Mouse (Mus musculus) neural tube, embryonic 15.5 days (tissue): Measurements from ENCODE around the gene Nanp. TPM values are rescaled to one million over a fixed set of nuclear protein-coding genes. Genes with fewer than 3 reads are reported as not detected.

Experiments
- ATAC-seq: fragments of 200-750 bp; cut with Nextera tagmentation; 2 replicates; pipeline ENCODE4 v1.8.0; 2017; ENCODE audit warnings: mild to moderate bottlenecking, moderate TSS enrichment, moderate library complexity; ENCODE audit not compliant: low FRiP score
- H3K27ac ChIP-seq: fragments of 300-500 bp; sonication (generic); replicated peaks from 2 replicates; pipeline ENCODE4 v1.5.1; 2015; ENCODE audit warnings: mild to moderate bottlenecking, inconsistent platforms
- H3K27me3 ChIP-seq: fragments of 300-500 bp; sonication (generic); replicated peaks from 2 replicates; pipeline ENCODE4 v1.6.1; 2015; ENCODE audit warnings: inconsistent platforms
- H3K36me3 ChIP-seq: fragments of 300-500 bp; sonication (generic); 2 replicates; pipeline ENCODE4 v1.6.1; 2015; ENCODE audit warnings: inconsistent platforms
- H3K4me1 ChIP-seq: fragments of 300-500 bp; sonication (generic); 2 replicates; pipeline ENCODE4 v1.6.1; 2015; ENCODE audit warnings: inconsistent platforms
- H3K4me2 ChIP-seq: fragments of 300-500 bp; sonication (generic); 2 replicates; pipeline ENCODE4 v1.6.1; 2015; ENCODE audit warnings: inconsistent platforms, mild to moderate bottlenecking, moderate library complexity
- H3K4me3 ChIP-seq: fragments of 300-500 bp; sonication (generic); replicated peaks from 2 replicates; pipeline ENCODE4 v1.5.1; 2015; ENCODE audit warnings: mild to moderate bottlenecking, inconsistent platforms
- H3K9ac ChIP-seq: fragments of 300-500 bp; sonication (generic); replicated peaks from 2 replicates; pipeline ENCODE4 v1.6.1; 2015; ENCODE audit warnings: mild to moderate bottlenecking, inconsistent platforms
- H3K9me3 ChIP-seq: fragments of 300-500 bp; sonication (generic); replicated peaks from 2 replicates; pipeline ENCODE4 v1.6.1; 2016; ENCODE audit warnings: inconsistent platforms
- WGBS: fragments of 180-500 bp; shearing (Covaris S2); methylation state at CpG from one replicate; pipeline ENCODE4 v1.1.7; 2015; ENCODE audit warnings: mixed read lengths; 5-methylcytosine and 5-hydroxymethylcytosine counted together
- polyA plus RNA-seq: library from polyadenylated mRNA; unstranded; fragments of >200 nt; fragmentation: Nextera tagmentation; extraction: Ambion mirVana; gene quantifications from 2 replicates; pipeline ENCODE4 v1.2.1, GENCODE M21; 2015

Gene Nanp
- polyA plus RNA-seq, 1 experiment from 2014 or later = 37.8 TPM

DNA sequence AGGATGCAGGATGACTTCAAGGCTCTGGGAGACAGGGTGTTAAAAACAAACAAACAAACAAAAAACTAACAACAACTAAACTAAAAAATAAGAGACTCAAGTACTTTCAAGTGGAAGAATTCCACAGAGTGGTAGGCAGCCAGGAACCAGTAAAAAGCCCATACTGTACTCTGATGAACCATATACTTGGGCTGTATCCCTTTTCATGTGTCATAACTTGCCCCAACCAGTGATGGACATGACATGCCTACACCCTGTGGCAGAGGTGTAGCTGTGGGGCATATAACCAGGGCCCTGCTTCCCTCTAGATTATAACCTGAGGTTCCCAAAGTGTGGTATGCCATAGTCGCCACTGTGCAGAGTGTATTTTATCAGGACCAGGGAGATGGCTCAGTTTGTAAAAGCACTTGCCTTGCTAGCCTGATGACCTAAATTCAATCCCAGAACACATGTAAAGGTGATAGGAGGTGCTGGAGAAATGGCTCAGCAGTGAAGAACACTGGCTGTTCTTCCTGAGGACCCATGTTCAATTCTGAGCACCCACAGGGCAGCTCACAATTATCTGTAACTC is 29.6 kb downstream of the Nanp start:
- H3K4me2 ChIP-seq = peak overlapping the region; percentile 99
- H3K9me3 ChIP-seq = no peaks in the 10 kb centered on the region
- 84% methylated on average over 1 of the region's 1 CpGs for WGBS
- peak; percentile 62 for ATAC-seq
- H3K4me3 ChIP-seq = peak overlapping the region; percentile 81
- peaks cover 19% of the 10 kb centered on the region for H3K4me1 ChIP-seq
- H3K27ac ChIP-seq = no peak overlapping the region
- H3K36me3 ChIP-seq = no peaks in the 10 kb centered on the region
- H3K27me3 ChIP-seq = no peaks in the 10 kb centered on the region
- H3K9ac ChIP-seq = peak overlapping the region; percentile 72

DNA sequence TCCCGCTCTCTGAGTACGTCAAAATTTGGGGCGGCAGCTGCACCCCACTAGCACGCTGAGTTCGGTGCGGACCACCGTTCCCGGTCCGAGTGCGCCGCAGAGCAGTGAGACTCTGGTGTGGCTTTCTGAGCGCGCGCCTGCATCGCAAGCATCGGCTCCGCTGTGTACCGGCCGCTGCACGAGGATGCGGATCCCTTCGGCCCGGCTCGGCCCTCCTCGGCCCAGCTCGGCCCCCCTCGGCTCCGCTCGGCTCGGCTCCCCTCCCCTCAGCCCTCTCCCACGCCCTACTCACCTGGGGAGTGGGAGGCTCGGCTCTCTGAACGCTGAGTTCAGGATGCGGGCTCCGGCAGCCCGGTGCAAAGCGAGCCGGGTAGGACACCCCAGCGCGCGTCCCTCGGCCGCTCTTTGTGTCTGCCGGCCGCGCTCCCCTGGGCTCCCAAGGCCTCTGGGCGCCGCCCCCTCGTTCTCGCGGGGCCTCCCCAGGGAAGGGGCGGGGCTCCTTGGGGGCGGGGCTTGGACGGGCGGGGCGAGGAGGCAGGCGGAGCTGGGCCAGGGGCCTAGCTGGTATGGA is 30.2 kb downstream of the Nanp start:
- peak; percentile 99 for ATAC-seq
- Histone ChIP-seq H3K4me3 (peak overlapping the region; percentile 81), H3K9me3 (no peaks in the 10 kb centered on the region), H3K27me3 (no peaks in the 10 kb centered on the region), H3K4me1 (peaks cover 19% of the 10 kb centered on the region), H3K27ac (peak overlapping the region; percentile 73), H3K9ac (peak overlapping the region; percentile 72), H3K4me2 (peak overlapping the region; percentile 99), H3K36me3 (no peaks in the 10 kb centered on the region)
- WGBS = under 1% methylated on average over 52 of the region's 57 CpGs

DNA sequence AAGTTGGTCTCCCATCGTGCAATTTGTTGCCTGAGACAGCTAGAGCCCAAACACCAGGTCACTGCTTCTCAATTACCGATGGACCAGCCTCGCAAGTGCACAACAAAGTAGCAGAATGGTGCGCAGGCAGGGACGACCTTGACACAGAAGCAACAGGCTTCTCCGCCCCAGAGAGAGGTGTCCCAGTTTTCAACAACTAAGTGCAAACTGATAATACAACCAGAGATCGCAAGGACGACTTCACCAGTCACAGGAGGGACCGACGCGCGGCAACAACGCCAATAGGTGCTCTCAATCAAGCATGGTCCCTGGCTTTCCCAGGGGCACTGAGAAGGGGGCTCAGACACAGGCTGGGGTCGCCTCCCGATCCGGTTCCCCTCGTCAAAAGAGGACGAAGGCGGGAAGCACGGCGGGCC is 30.7 kb downstream of the Nanp start:
- peak overlapping the region; percentile 72 for H3K9ac ChIP-seq
- WGBS = 0% methylated on average over 21 of the region's 21 CpGs
- peak; percentile 56; the same call in 1 of the 2 replicates for ATAC-seq
- no peaks in the 10 kb centered on the region for H3K36me3 ChIP-seq
- no peaks in the 10 kb centered on the region for H3K9me3 ChIP-seq
- H3K4me3 ChIP-seq = peak overlapping the region; percentile 81
- peaks cover 19% of the 10 kb centered on the region for H3K4me1 ChIP-seq
- H3K27me3 ChIP-seq = no peaks in the 10 kb centered on the region
- H3K4me2 ChIP-seq = peak overlapping the region; percentile 99
- H3K27ac ChIP-seq = peak overlapping the region; percentile 73; the same call in 1 of the 2 replicates

DNA sequence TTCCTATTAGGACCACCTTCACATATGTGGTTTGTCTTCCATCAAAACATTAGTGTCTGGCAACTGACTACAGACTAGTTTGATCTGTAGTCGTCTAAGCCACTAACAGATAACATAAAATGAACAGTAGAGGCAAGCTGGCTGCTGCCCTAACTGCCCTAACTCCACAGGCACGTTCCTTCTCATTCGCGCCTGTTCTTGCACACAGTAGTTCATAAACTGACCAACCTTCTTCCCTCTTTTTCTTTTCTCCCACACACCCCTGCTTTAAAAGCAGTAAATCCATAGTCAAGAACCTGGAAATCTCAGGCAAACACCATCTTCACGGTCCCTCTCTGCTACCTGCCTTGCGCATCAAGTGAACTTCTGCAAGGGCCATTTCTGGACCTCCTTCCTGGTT is 31.2 kb downstream of the Nanp start:
- WGBS = 39% methylated on average over 6 of the region's 6 CpGs
- Histone ChIP-seq H3K36me3 (no peaks in the 10 kb centered on the region), H3K27me3 (no peaks in the 10 kb centered on the region), H3K4me3 (peak overlapping the region; percentile 81), H3K4me2 (peak overlapping the region; percentile 99), H3K9me3 (no peaks in the 10 kb centered on the region), H3K27ac (no peak overlapping the region), H3K9ac (no peak overlapping the region), H3K4me1 (peaks cover 19% of the 10 kb centered on the region)
- no peak for ATAC-seq

DNA sequence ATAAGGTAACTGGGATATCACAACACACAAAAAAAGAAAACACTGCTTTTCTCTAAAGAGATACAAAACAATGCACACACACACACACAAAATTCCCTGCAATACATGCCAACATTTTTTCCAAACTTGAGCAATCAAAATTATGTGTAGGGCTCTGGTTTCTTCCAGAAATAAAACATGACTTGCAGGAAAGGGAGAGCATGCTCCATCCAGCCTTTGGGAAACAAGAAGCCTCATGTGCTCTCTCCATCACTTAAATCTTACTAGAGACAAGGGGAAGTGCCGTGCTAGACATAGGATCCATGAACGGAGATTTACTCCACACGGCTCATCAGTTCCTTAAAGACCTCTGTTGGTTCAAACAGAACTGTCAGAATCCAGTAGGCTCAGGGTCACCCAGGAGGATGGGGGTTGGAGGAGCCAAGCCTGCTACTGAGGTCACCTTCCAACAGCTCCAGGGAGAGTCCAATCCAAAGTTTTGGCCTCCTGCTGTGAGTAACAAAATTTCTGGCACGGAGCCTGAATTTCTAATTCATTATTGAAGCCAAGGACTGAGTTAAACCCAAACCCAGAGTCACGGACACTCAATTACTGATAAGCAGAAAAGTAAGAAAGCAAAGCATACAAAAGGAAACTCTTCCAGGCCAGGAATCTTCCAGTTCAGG is 32.8 kb downstream of the Nanp start:
- no peaks in the 10 kb centered on the region for H3K9me3 ChIP-seq
- H3K27ac ChIP-seq = no peak overlapping the region
- H3K9ac ChIP-seq = no peak overlapping the region
- H3K4me1 ChIP-seq = peaks cover 19% of the 10 kb centered on the region
- no peaks in the 10 kb centered on the region for H3K27me3 ChIP-seq
- no peaks in the 10 kb centered on the region for H3K36me3 ChIP-seq
- 58% methylated on average over 5 of the region's 5 CpGs for WGBS
- ATAC-seq = no peak
- H3K4me2 ChIP-seq = no peak overlapping the region
- H3K4me3 ChIP-seq = no peak overlapping the region

DNA sequence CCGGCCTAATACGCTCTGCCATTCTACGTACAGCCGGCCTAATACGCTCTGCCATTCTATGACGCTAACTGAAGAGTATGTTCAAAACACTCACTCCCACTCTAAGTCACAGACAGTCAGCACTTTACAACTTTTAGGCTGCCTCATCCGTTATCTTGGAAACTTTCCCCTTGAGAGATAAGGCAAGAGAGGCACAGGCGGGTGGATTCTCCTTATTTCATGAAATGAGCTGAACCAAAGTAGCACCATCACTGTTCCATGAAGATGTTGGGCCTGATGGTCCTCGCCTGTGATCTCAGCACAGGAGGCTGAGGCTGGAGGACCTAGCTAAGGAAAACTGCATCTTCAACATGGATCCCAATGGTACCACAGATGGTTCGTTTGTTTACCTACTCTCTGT is 34.8 kb downstream of the Nanp start:
- H3K9ac ChIP-seq = no peak overlapping the region
- no peak overlapping the region for H3K4me2 ChIP-seq
- no peak overlapping the region for H3K27ac ChIP-seq
- H3K4me1 ChIP-seq = peaks cover 15% of the 10 kb centered on the region
- no peaks in the 10 kb centered on the region for H3K9me3 ChIP-seq
- H3K36me3 ChIP-seq = no peaks in the 10 kb centered on the region
- WGBS = 92% methylated on average over 10 of the region's 10 CpGs
- no peak overlapping the region for H3K4me3 ChIP-seq
- no peak for ATAC-seq
- no peaks in the 10 kb centered on the region for H3K27me3 ChIP-seq

DNA sequence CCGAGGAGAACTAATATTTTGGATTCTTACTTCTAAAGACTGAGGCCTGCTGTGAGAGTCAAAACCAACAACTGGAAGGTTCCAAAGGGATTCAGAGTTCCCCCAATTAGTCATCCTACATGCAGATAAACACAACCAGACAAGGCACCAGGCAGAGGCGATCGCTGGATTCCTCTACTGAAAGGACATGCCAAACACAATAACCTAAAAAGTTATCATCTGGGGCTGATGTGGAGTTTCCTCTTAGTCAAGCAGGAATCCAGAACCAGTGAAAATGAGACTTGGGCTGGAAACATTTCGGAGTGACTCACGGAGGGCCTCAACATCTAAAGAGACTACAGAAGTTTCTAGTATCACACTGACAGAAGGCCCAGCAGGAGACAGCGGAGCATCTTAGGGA is 35.4 kb downstream of the Nanp start:
- no peaks in the 10 kb centered on the region for H3K27me3 ChIP-seq
- H3K27ac ChIP-seq = no peak overlapping the region
- no peak overlapping the region for H3K4me2 ChIP-seq
- H3K9me3 ChIP-seq = no peaks in the 10 kb centered on the region
- ATAC-seq = no peak
- H3K4me3 ChIP-seq = no peak overlapping the region
- H3K9ac ChIP-seq = no peak overlapping the region
- peaks cover 13% of the 10 kb centered on the region for H3K4me1 ChIP-seq
- 91% methylated on average over 6 of the region's 6 CpGs for WGBS
- H3K36me3 ChIP-seq = no peaks in the 10 kb centered on the region

DNA sequence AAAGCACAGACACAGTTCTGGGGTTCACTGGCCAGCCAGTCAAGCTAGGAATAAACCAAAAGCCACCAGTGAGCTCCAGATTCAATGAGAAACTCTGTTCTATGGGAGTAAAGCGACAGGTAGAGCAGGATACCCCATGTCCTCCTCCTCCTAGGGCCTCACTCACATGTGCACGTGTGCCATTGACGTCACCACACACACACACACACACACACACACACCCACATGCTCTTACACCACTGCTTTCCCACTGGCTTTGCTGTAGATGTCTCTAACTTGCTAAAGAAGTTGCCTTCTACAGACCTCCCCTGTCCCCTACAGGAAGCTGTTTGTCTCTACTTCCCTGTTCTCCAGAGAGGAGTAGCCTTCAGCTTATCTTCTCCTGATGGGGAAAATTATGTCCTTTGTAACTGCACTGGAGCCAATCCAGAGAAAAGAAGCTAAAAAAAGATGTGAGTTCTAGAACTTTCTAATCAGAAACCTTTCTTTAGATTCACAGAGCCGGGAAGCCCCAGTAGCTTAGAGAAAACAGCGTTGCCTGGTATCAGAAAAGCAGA is 37.5 kb downstream of the Nanp start:
- Histone ChIP-seq H3K4me2 (no peak overlapping the region), H3K9me3 (no peaks in the 10 kb centered on the region), H3K9ac (no peak overlapping the region), H3K27me3 (no peaks in the 10 kb centered on the region), H3K4me1 (peaks cover 3% of the 10 kb centered on the region), H3K36me3 (no peaks in the 10 kb centered on the region), H3K27ac (no peak overlapping the region), H3K4me3 (no peak overlapping the region)
- 92% methylated on average over 5 of the region's 5 CpGs for WGBS
- ATAC-seq = no peak

DNA sequence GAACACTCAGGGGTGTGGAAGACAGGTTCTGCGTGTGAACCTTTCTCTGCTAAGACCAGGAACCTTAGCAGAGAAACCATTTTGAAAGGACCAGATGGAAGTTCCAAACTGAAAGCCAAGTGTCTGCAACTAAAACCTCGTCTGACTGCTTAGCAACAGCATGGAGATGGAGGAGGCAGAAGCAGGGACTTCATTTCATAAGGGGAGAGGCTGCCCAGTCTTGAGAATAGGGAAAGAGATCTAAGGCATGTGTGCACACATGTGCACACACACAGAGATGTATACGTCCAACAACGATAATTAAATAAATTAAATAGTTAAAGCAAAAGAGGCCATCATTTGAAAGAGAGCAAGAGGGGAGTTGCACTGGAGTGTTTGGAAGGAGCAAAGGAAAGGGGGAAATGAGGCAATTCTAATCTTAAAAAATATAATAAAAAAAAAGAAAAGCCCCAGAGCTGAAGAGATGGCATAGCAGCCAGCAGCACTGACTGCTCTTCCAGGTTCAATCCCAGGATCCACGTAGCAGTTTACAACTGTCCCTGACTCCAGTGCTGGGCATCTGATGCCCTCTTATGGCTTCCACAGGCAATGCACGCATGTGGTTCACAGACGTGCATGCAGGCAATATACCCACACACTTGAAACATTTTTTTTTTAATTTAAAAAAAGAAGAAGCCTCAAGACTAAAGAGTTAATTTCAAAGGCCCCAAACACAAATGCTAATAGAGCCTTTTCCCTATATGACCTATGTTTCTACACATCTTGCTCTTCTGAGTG is 38.6 kb downstream of the Nanp start:
- 41% methylated on average over 7 of the region's 7 CpGs for WGBS

DNA sequence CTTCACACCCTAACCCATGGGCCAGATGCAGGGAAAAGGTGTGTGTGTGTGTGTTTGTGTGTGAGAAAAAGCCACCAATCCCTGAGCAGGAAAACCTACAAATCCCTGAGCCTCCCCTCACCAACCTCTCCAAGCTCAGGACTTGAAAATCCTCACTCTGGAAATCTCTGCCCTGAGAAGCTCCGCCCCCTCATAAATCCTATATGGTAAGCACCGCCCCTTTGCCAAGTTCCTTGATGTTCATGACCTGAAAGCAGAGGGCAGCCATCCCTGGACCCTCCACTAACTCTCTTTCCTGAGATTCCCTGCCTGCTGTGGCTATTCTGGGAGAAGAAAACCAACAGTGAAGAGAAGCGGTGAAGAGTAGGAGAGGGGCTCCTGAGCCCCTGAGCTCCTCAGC is 40.2 kb downstream of the Nanp start:
- Histone ChIP-seq H3K27ac (no peak overlapping the region), H3K36me3 (no peaks in the 10 kb centered on the region), H3K9me3 (no peaks in the 10 kb centered on the region), H3K4me3 (no peak overlapping the region), H3K4me2 (no peak overlapping the region), H3K4me1 (peaks cover 3% of the 10 kb centered on the region), H3K27me3 (no peaks in the 10 kb centered on the region), H3K9ac (0 out of 2 replicates have a peak overlapping the region, but pooled peaks have one; percentile 10)
- no peak for ATAC-seq
- 31% methylated on average over 3 of the region's 3 CpGs for WGBS

More for the DNA sequence above, 38.6 kb downstream of the Nanp start:
- no peak overlapping the region for H3K4me3 ChIP-seq
- H3K36me3 ChIP-seq = no peaks in the 10 kb centered on the region
- no peak overlapping the region for H3K27ac ChIP-seq
- H3K9me3 ChIP-seq = no peaks in the 10 kb centered on the region
- peak; percentile 88 for ATAC-seq
- H3K9ac ChIP-seq = no peak overlapping the region
- H3K4me2 ChIP-seq = no peak overlapping the region
- H3K27me3 ChIP-seq = no peaks in the 10 kb centered on the region
- H3K4me1 ChIP-seq = peaks cover 3% of the 10 kb centered on the region

DNA sequence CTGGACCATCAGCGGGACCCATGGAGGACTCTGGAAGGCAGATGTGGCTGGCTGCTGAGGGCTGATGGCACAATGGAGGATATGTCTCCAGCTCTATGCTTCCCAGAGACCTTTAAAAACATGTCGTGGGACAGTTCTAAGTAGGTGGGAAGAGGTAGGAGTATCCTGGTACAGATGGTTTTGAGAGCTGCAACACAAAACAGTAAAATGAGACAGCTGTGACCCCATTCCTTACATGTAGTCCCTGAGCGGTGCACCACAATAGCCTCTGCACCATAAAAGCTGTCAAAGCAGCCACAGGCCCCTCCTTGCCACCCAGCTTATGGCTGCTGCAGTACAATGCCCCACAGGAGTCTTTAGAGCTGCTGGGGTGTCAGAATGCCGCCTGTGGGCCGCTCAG is 41.6 kb downstream of the Nanp start:
- peaks cover 3% of the 10 kb centered on the region for H3K4me1 ChIP-seq
- no peaks in the 10 kb centered on the region for H3K36me3 ChIP-seq
- no peak overlapping the region for H3K4me2 ChIP-seq
- no peak overlapping the region for H3K9ac ChIP-seq
- H3K4me3 ChIP-seq = no peak overlapping the region
- no peaks in the 10 kb centered on the region for H3K9me3 ChIP-seq
- ATAC-seq = no peak
- WGBS = 22% methylated on average over 5 of the region's 5 CpGs
- no peaks in the 10 kb centered on the region for H3K27me3 ChIP-seq
- H3K27ac ChIP-seq = no peak overlapping the region
